8 mouse cellular contexts compared by ENCODE assay signal in the genomic region with DNA sequence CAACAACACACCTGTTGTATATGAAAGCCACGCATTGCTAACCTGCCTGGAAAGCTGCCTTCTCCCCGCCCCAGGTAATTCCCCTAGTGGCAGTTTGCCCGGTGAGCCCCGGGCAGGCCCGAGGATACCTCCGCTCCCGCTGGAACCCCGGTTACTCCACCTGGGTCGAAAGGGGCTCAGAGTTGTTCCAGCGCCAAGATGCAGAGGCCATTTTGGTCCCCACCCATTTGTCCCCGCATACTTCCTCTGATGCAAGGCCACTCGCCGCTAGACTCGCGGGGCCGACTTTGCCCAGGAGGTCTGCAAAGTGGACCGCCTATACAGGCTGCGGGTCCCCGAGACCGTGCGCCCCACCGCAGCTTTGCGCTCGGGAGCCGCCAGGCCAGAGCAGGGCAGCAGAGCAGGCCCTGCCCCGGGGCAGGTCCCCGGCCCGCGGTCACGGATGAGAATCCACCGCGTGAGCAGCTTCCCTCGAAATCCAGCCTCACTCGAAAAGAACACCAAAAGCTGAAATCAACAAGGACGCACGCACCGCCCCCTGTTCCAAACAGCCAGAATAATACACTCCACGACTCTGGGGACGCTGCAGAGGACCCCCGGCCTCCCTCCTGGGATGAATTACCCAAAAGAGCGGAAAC. TPM values are rescaled to one million over a fixed set of nuclear protein-coding genes. Genes with fewer than 3 reads are reported as not detected.
DNase-seq lines count a peak whose midpoint lies in the region; ATAC-seq and TF ChIP-seq lines count a peak whose summit lies in the region.

No protein-coding gene starts in this region.

- no peaks in the 10 kb centered on the region for H3K36me3 ChIP-seq in heart, embryonic 10.5 days
- H3K36me3 ChIP-seq in forebrain, embryonic 10.5 days (replicated peaks): no peaks in the 10 kb centered on the region
- no peaks in the 10 kb centered on the region for H3K36me3 ChIP-seq in intestine, embryonic 16.5 days (ENCODE audit: control insufficient read depth, insufficient read depth, low read length)
- H3K36me3 ChIP-seq in liver, embryonic 16.5 days (ENCODE audit: control insufficient read depth, insufficient read depth): no peaks in the 10 kb centered on the region

- H3K4me3 ChIP-seq in heart, embryonic 10.5 days: peak overlapping the region; percentile 87
- peak overlapping the region; percentile 75 for H3K4me3 ChIP-seq in forebrain, embryonic 10.5 days
- H3K4me3 ChIP-seq in intestine, embryonic 16.5 days (ENCODE audit: low read length): peak overlapping the region; percentile 69
- H3K4me3 ChIP-seq in liver, embryonic 16.5 days (ENCODE audit: low read depth, low read length): peak overlapping the region; percentile 65
- peak overlapping the region; percentile 67 for H3K4me3 ChIP-seq in olfactory bulb, adult 2 months (ENCODE audit: insufficient read depth, low read depth, low read length)

- peak; percentile 28 for ATAC-seq in intestine, embryonic 16.5 days
- ATAC-seq in liver, embryonic 16.5 days (ENCODE audit: low read depth): no peak
- ATAC-seq in activated CD4-positive, CD25-positive, alpha-beta regulatory T cell, adult 4 months: no peak

- TF ChIP-seq POLR2A in olfactory bulb, adult 2 months (IDR thresholded peaks at IDR 0.05; ENCODE audit: insufficient read depth, low read depth, low read length): no peak

- no peaks in the 10 kb centered on the region for H3K9me3 ChIP-seq in heart, embryonic 10.5 days
- no peaks in the 10 kb centered on the region for H3K9me3 ChIP-seq in forebrain, embryonic 10.5 days
- no peaks in the 10 kb centered on the region for H3K9me3 ChIP-seq in intestine, embryonic 16.5 days (ENCODE audit: control insufficient read depth, low read length)
- H3K9me3 ChIP-seq in liver, embryonic 16.5 days (replicated peaks; ENCODE audit: control insufficient read depth, low read length): no peaks in the 10 kb centered on the region

- peak overlapping the region; percentile 63 for H3K4me2 ChIP-seq in intestine, embryonic 16.5 days (ENCODE audit: low read depth, low read length)
- peak overlapping the region; percentile 67 for H3K4me2 ChIP-seq in liver, embryonic 16.5 days (ENCODE audit: low read depth, low read length)

- peak overlapping the region; percentile 77 for H3K27ac ChIP-seq in heart, embryonic 10.5 days
- peak overlapping the region; percentile 69; the same call in 1 of the 2 replicates for H3K27ac ChIP-seq in forebrain, embryonic 10.5 days
- H3K27ac ChIP-seq in intestine, embryonic 16.5 days (ENCODE audit: low read length): peak overlapping the region; percentile 92
- peak overlapping the region; percentile 41 for H3K27ac ChIP-seq in liver, embryonic 16.5 days (ENCODE audit: low read length)
- H3K27ac ChIP-seq in olfactory bulb, adult 2 months (ENCODE audit: insufficient read depth, low read depth, low read length): no peak overlapping the region

- WGBS in heart, embryonic 10.5 days: under 1% methylated on average over 41 of the region's 41 CpGs
- 1% methylated on average over 41 of the region's 41 CpGs for WGBS in forebrain, embryonic 10.5 days
- WGBS in intestine, embryonic 16.5 days: 0% methylated on average over 41 of the region's 41 CpGs
- WGBS in liver, embryonic 16.5 days (ENCODE audit: insufficient replicate concordance): 1% methylated on average over 41 of the region's 41 CpGs
- under 1% methylated on average over 41 of the region's 41 CpGs for WGBS in olfactory bulb, adult 2 months

- TF ChIP-seq CTCF in olfactory bulb, adult 2 months (IDR thresholded peaks at IDR 0.05; ENCODE audit: insufficient read depth, low read depth, low read length): no peak

- DNase-seq in heart, embryonic 10.5 days (ENCODE audit: low spot score): no peak
- DNase-seq in heart, adult 9 months (ENCODE audit: low spot score in 2 of 2): no peak
- DNase-seq in adrenal gland, postnatal 36 days: peak; percentile 18 to 32
- peak; percentile 40 for DNase-seq in forebrain, embryonic 10.5 days (ENCODE audit: extremely low spot score, low spot score)

- H3K9ac ChIP-seq in intestine, embryonic 16.5 days (ENCODE audit: low read depth, low read length): peak overlapping the region; percentile 84
- H3K9ac ChIP-seq in liver, embryonic 16.5 days (ENCODE audit: low read depth, low read length): peak overlapping the region; percentile 60

- peaks cover 52% of the 10 kb centered on the region for H3K27me3 ChIP-seq in heart, embryonic 10.5 days (ENCODE audit: insufficient read depth, poor library complexity, severe bottlenecking)
- H3K27me3 ChIP-seq in forebrain, embryonic 10.5 days (ENCODE audit: poor library complexity, severe bottlenecking): peaks cover 63% of the 10 kb centered on the region
- peaks cover 22% of the 10 kb centered on the region for H3K27me3 ChIP-seq in intestine, embryonic 16.5 days (replicated peaks; ENCODE audit: control insufficient read depth, insufficient read depth, low read length)
- H3K27me3 ChIP-seq in liver, embryonic 16.5 days (ENCODE audit: control insufficient read depth, insufficient read depth, low read depth, low read length): peaks cover 41% of the 10 kb centered on the region

- H3K4me1 ChIP-seq in heart, embryonic 10.5 days: peaks cover 19% of the 10 kb centered on the region
- peaks cover 21% of the 10 kb centered on the region for H3K4me1 ChIP-seq in forebrain, embryonic 10.5 days
- H3K4me1 ChIP-seq in intestine, embryonic 16.5 days (ENCODE audit: control insufficient read depth, insufficient read depth, low read length): no peaks in the 10 kb centered on the region; the same call in 1 of the 2 replicates
- no peaks in the 10 kb centered on the region for H3K4me1 ChIP-seq in liver, embryonic 16.5 days (ENCODE audit: control insufficient read depth, low read depth, low read length)
- H3K4me1 ChIP-seq in olfactory bulb, adult 2 months (ENCODE audit: control insufficient read depth, insufficient read depth, low read length): peaks cover 11% of the 10 kb centered on the region; the same call in 1 of the 2 replicates

RNA-seq across cellular contexts. Expression of a gene that starts 1.0 kb away (rescaled TPM):
- polyA plus RNA-seq in heart, embryonic 10.5 days (2016; fragmentation: Nextera tagmentation; extraction: Ambion mirVana): 1.7 and 4.8 TPM in 2 replicates
- total RNA-seq in adrenal gland, postnatal 36 days (2021): 10 to 100 TPM in 1 of 2 experiments, 1 to 10 TPM in 1; 6.7 to 14.4 TPM
- polyA plus RNA-seq in forebrain, embryonic 10.5 days (2016; fragmentation: Nextera tagmentation; extraction: Ambion mirVana): 3.1 and 3.6 TPM in 2 replicates
- polyA plus RNA-seq in intestine, embryonic 16.5 days (2015; fragmentation: Nextera tagmentation; extraction: Ambion mirVana): 96.4 and 96.9 TPM in 2 replicates
- 12.9 and 15.1 TPM in 2 replicates for polyA plus RNA-seq in liver, embryonic 16.5 days (2015; fragmentation: Nextera tagmentation; extraction: Ambion mirVana)
- not detected in 2 replicates for polyA plus RNA-seq in olfactory bulb, adult 2 months (2012; ENCODE audit: insufficient read depth, insufficient read length, low replicate concordance, missing spikeins)
- polyA plus RNA-seq in activated CD4-positive, CD25-positive, alpha-beta regulatory T cell, adult 4 months (2017; shearing (Covaris generic)): under 1 TPM; 0.22 to 0.59 TPM

RNA-seq across cellular contexts. Expression of a gene that starts 59.1 kb away (rescaled TPM):
- polyA plus RNA-seq in heart, embryonic 10.5 days (2016; fragmentation: Nextera tagmentation; extraction: Ambion mirVana): 58.9 and 73.5 TPM in 2 replicates
- 10 to 100 TPM; 24.5 to 30.5 TPM for total RNA-seq in adrenal gland, postnatal 36 days (2021)
- 92.8 and 96.4 TPM in 2 replicates for polyA plus RNA-seq in forebrain, embryonic 10.5 days (2016; fragmentation: Nextera tagmentation; extraction: Ambion mirVana)
- 70.9 and 84.0 TPM in 2 replicates for polyA plus RNA-seq in intestine, embryonic 16.5 days (2015; fragmentation: Nextera tagmentation; extraction: Ambion mirVana)
- 20.0 and 22.3 TPM in 2 replicates for polyA plus RNA-seq in liver, embryonic 16.5 days (2015; fragmentation: Nextera tagmentation; extraction: Ambion mirVana)
- not detected in 2 replicates for polyA plus RNA-seq in olfactory bulb, adult 2 months (2012; ENCODE audit: insufficient read depth, insufficient read length, low replicate concordance, missing spikeins)
- polyA plus RNA-seq in activated CD4-positive, CD25-positive, alpha-beta regulatory T cell, adult 4 months (2017; shearing (Covaris generic)): 10 to 100 TPM; 52.7 to 53.1 TPM

Comparison
In these comparisons a context has a peak if more than half of its experiments do, and no peak if none do; other contexts are left out.
1. DNase-seq: peak in adrenal gland, postnatal 36 days (2 of 2) and forebrain, embryonic 10.5 days (single experiment); none in heart, embryonic 10.5 days (single experiment) and heart, adult 9 months (0 of 2).
2. Peak in every context shown above with its lines, with median percentiles within 50 percentile points of each other: H3K4me3 ChIP-seq.